Mouse (Mus musculus): ENCODE results near the gene Rps9.

- TF ChIP-seq SIN3A (IDR thresholded peaks at IDR 0.05; ENCODE audit: low read length): no peak
- no peak for TF ChIP-seq KAT2A (IDR thresholded peaks at IDR 0.05; ENCODE audit: insufficient replicate concordance, low read length)
- TF ChIP-seq POLR2A (IDR thresholded peaks at IDR 0.05; ENCODE audit: low read depth, low read length): no peak
- no peak for TF ChIP-seq CTCF (conservative IDR thresholded peaks at IDR 0.05 in 1 of 2, IDR thresholded peaks at IDR 0.05 in 1 of 2; ENCODE audit: low read depth in 2 of 2, low read length in 2 of 2)
- TF ChIP-seq GABPA (IDR thresholded peaks at IDR 0.05; ENCODE audit: insufficient replicate concordance, low read depth, low read length): no peak
- no peak for TF ChIP-seq E2F4 (IDR thresholded peaks at IDR 0.05; ENCODE audit: insufficient replicate concordance, low read depth, low read length)
These were observed 27.4 kb upstream of the Rps9 start for GRCm38 (mm10) chr7:3676371-3676770.

All from CH12.LX (cell line).